Mouse (Mus musculus): ENCODE measurements around the gene Gsc2. TPM values are rescaled to one million over a fixed set of nuclear protein-coding genes. Genes with fewer than 3 reads are reported as not detected.

The Gsc2 gene
- polyA plus RNA-seq, 1 experiment from 2014 or later: not detected

DNA sequence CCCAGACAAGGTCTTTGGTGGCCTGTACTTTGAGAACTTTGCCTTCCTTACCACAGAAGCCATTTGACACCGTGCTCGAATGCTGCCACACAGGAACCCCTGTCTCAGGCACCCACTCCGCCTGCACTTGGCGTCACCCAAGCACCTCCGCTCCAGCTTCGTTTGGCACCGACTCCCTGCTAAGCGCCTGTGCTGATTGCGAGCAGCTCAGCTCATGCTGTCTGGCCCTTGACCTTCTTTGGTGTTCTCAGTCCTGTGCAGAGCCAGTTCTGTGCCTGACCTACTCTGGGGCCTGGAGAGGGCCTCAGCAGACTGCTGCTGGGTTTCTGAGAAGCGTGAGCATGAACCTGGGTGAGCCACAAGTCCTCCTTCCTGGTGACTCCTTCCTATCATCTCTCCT lies 21.9 kb upstream of the Gsc2 start:
- Histone ChIP-seq H3K36me3 (no peaks in the 10 kb centered on the region), H3K27ac (no peak overlapping the region), H3K4me3 (replicated peaks) (no peak overlapping the region), H3K4me2 (no peak overlapping the region), H3K9me3 (no peaks in the 10 kb centered on the region), H3K27me3 (replicated peaks) (no peaks in the 10 kb centered on the region), H3K4me1 (peaks cover 13% of the 10 kb centered on the region), H3K9ac (no peak overlapping the region)
- 80% methylated on average over 10 of the region's 10 CpGs for WGBS
- no peak for ATAC-seq (ENCODE audit: insufficient read depth, low FRiP score, low read depth)

DNA sequence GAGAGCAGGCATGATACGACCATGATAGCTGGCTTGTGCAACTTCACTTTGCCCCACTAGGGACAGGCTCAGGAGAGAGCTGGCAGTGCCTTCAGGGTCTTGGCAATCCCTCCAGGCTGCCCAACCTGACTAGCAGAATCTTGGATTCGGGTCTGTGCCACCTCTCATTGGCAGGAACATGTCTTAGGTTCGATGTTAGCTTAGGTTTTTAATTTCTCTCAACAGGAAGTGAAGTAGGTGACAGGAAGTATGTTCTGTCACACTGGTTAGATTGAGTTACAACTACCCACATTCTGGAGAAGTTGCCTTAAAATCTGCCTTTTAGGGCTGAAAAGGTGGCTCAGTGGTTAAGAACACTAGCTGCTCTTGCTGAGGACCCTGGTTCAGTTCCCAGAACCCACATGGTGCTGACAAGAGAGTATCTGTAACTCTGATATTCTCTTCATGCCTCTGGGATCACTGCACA lies 19.6 kb upstream of the Gsc2 start:
- no peak overlapping the region for H3K27ac ChIP-seq
- H3K9me3 ChIP-seq: no peaks in the 10 kb centered on the region
- H3K36me3 ChIP-seq: no peaks in the 10 kb centered on the region
- H3K4me3 ChIP-seq (replicated peaks): no peak overlapping the region
- H3K9ac ChIP-seq: no peak overlapping the region
- no peaks in the 10 kb centered on the region for H3K27me3 ChIP-seq (replicated peaks)
- no peak overlapping the region for H3K4me2 ChIP-seq
- ATAC-seq (ENCODE audit: insufficient read depth, low FRiP score, low read depth): no peak
- peaks cover 13% of the 10 kb centered on the region for H3K4me1 ChIP-seq
- 59% methylated on average over 3 of the region's 3 CpGs for WGBS

DNA sequence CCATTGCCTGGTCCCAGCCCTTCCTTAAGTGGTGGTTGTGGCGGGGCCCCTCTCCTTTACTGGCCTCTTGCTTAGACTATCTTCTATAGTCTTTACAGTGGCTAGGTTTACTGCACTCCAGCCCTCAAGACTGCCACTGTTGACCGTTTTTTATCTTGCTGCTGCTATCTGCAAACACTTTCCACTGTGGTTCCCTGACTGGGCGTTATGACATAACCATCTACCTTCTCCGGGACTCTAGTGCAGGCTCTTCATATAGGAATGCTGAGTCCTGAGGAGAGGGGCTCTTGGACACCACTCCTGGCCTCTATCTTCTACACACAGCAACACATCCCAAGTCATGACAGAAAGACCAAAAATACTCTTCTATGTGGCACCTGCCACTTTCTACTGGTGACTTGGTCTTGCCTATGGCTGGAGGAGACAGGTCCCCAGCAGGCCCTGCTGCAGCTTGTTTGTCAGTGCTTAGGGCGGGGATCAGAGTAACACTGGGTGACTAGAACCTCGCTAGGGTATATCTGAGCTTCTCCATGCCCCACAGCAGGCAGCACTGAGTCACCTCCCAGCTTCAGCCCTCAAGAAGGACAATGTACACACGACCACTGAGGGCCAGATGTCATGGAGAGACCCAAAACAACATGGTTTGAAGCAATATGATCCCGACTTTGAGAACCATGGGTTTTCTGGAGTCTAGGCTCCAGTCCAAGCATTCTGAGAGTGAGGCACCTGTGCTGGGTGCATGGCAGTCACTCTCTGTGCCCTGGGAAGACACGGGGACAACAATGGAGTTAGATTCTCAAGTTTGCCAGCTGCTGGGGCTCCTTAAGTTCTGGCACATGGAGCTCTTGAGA lies 19.0 kb upstream of the Gsc2 start:
- no peak overlapping the region for H3K27ac ChIP-seq
- WGBS: 69% methylated on average over 9 of the region's 9 CpGs
- H3K4me2 ChIP-seq: no peak overlapping the region
- H3K9me3 ChIP-seq: no peaks in the 10 kb centered on the region
- H3K36me3 ChIP-seq: no peaks in the 10 kb centered on the region
- H3K9ac ChIP-seq: no peak overlapping the region
- H3K4me3 ChIP-seq (replicated peaks): no peak overlapping the region
- H3K4me1 ChIP-seq: peaks cover 8% of the 10 kb centered on the region
- no peak for ATAC-seq (ENCODE audit: insufficient read depth, low FRiP score, low read depth)
- no peaks in the 10 kb centered on the region for H3K27me3 ChIP-seq (replicated peaks)

DNA sequence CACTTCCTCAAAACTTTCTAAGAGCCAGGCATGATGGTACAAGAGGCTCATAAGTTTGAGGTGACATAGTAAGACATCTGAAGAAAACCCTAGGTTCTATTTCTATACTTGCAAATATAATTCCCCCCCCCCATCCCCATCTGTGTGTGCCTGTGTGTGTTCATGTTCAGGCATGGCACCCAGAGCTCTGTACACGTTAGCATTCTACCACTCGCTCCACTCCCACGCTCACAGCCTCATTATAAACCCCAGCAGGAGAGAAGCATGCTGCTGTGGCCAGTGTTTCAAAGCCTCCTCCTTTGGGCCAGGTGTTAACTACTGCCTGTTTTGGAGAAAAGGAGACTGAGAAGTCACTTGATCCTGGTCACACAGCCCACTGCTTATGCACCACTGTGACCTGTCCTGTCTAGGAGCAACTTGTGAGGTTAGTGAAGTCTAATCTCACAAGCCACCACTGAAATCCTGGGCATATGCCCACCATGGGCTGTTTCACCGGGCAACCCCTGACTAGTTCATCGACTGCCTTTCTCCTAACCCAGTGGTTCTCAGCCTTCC lies 17.1 kb upstream of the Gsc2 start:
- no peak overlapping the region for H3K27ac ChIP-seq
- H3K4me1 ChIP-seq: peaks cover 9% of the 10 kb centered on the region
- H3K4me3 ChIP-seq (replicated peaks): no peak overlapping the region
- H3K36me3 ChIP-seq: no peaks in the 10 kb centered on the region
- 71% methylated on average over 5 of the region's 5 CpGs for WGBS
- H3K9ac ChIP-seq: no peak overlapping the region
- H3K27me3 ChIP-seq (replicated peaks): no peaks in the 10 kb centered on the region
- no peak overlapping the region for H3K4me2 ChIP-seq
- no peak for ATAC-seq (ENCODE audit: insufficient read depth, low FRiP score, low read depth)
- H3K9me3 ChIP-seq: no peaks in the 10 kb centered on the region

DNA sequence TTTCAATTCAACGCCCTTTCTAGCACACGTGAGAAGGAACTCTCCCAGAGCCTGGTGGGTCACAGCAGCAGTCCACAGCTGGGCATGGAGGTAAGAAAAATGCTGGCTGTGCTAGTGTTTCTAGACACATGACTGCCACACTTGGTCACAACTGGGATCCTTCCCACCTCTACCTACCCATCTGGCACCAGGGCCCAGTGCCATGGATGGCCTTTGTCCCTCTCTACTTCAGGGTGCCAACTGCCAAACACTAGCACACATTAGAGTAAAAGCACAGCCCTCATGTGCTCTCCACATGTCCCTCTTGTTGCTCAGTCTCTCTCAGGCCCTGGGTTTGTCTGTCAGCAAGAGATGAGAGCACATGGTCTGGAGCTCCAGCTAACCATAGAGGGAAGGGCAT lies 14.8 kb upstream of the Gsc2 start:
- Histone ChIP-seq H3K36me3 (peaks cover 12% of the 10 kb centered on the region; the same call in 1 of the 2 replicates), H3K27ac (no peak overlapping the region), H3K4me3 (replicated peaks) (no peak overlapping the region), H3K4me2 (no peak overlapping the region), H3K9ac (no peak overlapping the region), H3K27me3 (replicated peaks) (no peaks in the 10 kb centered on the region), H3K4me1 (peaks cover 16% of the 10 kb centered on the region), H3K9me3 (no peaks in the 10 kb centered on the region)
- no peak for ATAC-seq (ENCODE audit: insufficient read depth, low FRiP score, low read depth)
- 72% methylated on average over 2 of the region's 2 CpGs for WGBS

DNA sequence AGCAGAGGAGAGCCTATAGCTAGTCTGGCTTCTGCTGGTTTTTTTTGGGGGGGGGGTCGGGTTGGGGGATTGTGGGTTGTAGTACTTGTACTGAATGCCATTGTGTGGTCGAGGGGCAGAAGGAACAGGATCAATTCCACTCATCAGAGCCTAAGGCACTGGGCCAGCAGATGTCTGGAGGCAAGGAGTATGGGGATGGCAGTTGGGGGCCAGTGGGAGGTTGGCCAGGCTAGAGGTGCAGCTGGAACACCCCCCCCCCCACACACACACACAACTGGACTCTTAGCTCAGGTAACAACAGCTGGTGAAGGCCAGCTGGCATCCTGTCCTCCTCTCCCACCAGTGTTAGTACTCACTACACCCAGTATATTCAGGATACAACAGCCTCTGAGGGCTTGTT lies 14.4 kb upstream of the Gsc2 start:
- ATAC-seq (ENCODE audit: insufficient read depth, low FRiP score, low read depth): no peak
- no peaks in the 10 kb centered on the region for H3K9me3 ChIP-seq
- WGBS: 19% methylated on average over 2 of the region's 2 CpGs
- no peak overlapping the region for H3K4me3 ChIP-seq (replicated peaks)
- peaks cover 16% of the 10 kb centered on the region for H3K4me1 ChIP-seq
- no peaks in the 10 kb centered on the region for H3K27me3 ChIP-seq (replicated peaks)
- 0 out of 2 replicates have a peak overlapping the region, but pooled peaks have one; percentile 99 for H3K4me2 ChIP-seq
- H3K36me3 ChIP-seq: peaks cover 12% of the 10 kb centered on the region; the same call in 1 of the 2 replicates
- H3K27ac ChIP-seq: peak overlapping the region; percentile 95; the same call in 1 of the 2 replicates
- no peak overlapping the region for H3K9ac ChIP-seq

DNA sequence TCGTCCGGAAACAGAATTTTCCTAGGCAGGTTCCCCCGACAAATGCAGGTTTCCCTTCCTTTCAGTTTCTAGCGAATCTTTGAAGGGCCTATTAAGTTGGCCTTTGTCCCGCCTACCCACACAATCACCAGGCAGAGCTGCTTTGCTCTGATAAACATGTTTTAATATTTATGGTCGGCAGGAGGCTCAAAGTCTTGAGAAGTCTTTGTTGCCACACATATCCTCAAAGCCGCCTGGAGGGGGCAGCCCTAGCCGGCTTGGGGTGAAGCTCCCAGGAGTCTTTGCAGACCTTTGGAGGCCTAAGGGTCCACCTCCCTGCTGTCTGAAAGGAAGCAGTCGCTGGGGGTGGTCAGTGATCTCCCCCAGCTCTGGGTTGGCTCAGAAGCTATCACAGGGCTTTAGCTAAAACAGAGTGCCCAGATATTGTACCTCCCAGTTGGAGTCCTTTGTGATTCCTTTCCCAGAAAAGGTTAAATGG lies 13.8 kb upstream of the Gsc2 start:
- under 1% methylated on average over 9 of the region's 9 CpGs for WGBS
- Histone ChIP-seq H3K4me1 (peaks cover 16% of the 10 kb centered on the region), H3K27me3 (replicated peaks) (no peaks in the 10 kb centered on the region), H3K4me3 (replicated peaks) (peak overlapping the region; percentile 94), H3K9ac (0 out of 2 replicates have a peak overlapping the region, but pooled peaks have one; percentile 76), H3K36me3 (peaks cover 12% of the 10 kb centered on the region; the same call in 1 of the 2 replicates), H3K4me2 (peak overlapping the region; percentile 99), H3K9me3 (no peaks in the 10 kb centered on the region), H3K27ac (peak overlapping the region; percentile 95)
- peak; percentile 61 for ATAC-seq (ENCODE audit: insufficient read depth, low FRiP score, low read depth)

DNA sequence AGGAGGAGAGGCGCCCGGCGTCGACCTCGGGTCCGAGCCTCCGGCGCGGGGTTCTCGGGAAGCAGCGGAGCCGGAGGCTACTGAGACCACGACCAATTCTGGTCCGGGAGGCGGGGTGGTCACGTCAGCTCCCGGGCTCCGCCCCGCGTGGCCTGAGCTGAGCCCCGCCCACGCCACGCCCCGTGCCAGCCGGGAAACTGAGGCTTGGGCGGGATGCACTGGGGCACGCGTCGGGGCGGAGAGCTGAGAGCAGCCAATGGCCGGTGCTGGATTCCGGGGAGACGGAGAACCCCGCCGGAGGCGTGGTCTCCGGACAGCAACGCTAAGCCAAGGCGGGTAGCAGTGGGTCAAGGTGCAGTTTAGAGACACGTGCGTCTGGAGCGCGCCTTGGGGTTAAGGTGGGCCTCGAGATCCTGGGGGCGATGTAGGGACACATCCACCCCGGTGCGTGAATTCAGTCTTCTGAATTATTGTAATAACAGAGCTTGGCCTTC lies 13.3 kb upstream of the Gsc2 start, which contains the start of gene Slc25a1:
Gene Slc25a1, minus strand, starts transcription at position 133 of the 494 bp plus-strand sequence.
- peak; percentile 83 for ATAC-seq (ENCODE audit: insufficient read depth, low FRiP score, low read depth)
- Histone ChIP-seq H3K4me2 (peak within 1 kb of the TSS; percentile 99), H3K27me3 (replicated peaks) (no peaks in the 10 kb centered on the region), H3K9me3 (no peaks in the 10 kb centered on the region), H3K4me3 (replicated peaks) (peak within 1 kb of the TSS; percentile 94), H3K36me3 (peaks cover 12% of the 10 kb centered on the region; the same call in 1 of the 2 replicates), H3K4me1 (peaks cover 16% of the 10 kb centered on the region), H3K9ac (peak within 1 kb of the TSS; percentile 76), H3K27ac (peak within 1 kb of the TSS; percentile 95)
- under 1% methylated on average over 47 of the region's 47 CpGs for WGBS

DNA sequence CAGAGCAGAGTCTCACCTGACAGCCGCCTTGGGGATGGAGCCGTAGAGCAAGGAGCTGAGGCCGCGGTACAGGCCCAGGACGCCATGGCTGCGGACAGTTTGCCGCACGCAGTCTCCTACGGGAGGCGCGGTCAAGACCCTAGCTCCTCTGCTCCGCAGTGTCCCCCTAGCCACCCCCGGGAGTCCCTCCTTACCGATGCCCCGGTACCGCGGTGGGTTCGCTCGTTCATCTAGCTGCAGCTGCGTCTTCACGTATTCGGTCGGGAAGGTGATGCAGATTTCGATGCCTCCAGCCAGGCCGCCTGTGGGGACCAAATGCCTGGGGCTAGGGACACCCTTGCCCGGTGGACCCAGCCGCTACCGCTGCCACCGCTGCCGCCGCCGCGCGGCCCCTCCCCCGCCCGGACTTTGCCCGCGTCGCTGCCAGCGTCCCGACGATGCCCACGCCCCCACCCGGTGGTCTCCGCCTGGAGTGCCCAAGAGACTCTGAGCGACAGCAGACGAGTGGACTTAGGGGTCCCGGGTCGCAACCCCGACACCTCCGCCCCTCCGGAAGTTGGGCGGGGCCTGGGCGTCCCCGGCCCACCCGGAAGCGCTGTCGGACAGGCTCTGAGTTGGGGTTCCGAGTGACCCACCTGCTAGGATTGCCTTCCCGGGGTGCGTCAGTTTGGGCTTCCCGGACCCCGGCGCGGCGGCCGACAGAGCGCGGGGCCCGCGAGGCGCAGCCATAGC lies 12.7 kb upstream of the Gsc2 start:
- peaks cover 12% of the 10 kb centered on the region; the same call in 1 of the 2 replicates for H3K36me3 ChIP-seq
- H3K4me3 ChIP-seq (replicated peaks): peak overlapping the region; percentile 94
- H3K27ac ChIP-seq: peak overlapping the region; percentile 95
- H3K4me1 ChIP-seq: peaks cover 20% of the 10 kb centered on the region
- H3K27me3 ChIP-seq (replicated peaks): no peaks in the 10 kb centered on the region
- peak overlapping the region; percentile 99 for H3K4me2 ChIP-seq
- H3K9ac ChIP-seq: peak overlapping the region; percentile 76
- peak; percentile 8; the same call in 1 of the 2 replicates for ATAC-seq (ENCODE audit: insufficient read depth, low FRiP score, low read depth)
- H3K9me3 ChIP-seq: no peaks in the 10 kb centered on the region
- under 1% methylated on average over 71 of the region's 72 CpGs for WGBS

DNA sequence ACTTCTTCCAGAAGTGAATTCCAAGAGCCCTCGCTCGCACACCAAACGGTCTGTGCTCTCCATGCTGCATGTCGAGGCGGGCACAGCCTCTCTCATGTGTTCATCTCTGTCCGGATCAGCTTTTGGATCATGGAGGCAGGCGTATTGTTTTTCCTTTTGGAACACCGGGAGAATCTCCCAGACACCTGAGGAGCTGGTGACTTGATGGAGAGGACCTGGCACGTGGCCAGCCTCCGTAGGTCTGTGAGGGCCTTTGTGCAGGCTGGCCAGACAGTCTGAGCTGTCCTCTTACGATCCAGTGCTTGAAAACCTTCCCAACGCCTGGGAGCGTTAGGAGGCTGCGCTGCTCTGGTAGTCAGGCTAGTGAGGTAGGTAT lies 7.3 kb upstream of the Gsc2 start:
- peaks cover 12% of the 10 kb centered on the region; the same call in 1 of the 2 replicates for H3K36me3 ChIP-seq
- H3K4me3 ChIP-seq (replicated peaks): peak overlapping the region; percentile 76
- ATAC-seq (ENCODE audit: insufficient read depth, low FRiP score, low read depth): no peak; the same call in 1 of the 2 replicates
- H3K27me3 ChIP-seq (replicated peaks): peaks cover 18% of the 10 kb centered on the region
- under 1% methylated on average over 14 of the region's 14 CpGs for WGBS
- peak overlapping the region; percentile 60; the same call in 1 of the 2 replicates for H3K9ac ChIP-seq
- H3K27ac ChIP-seq: peak overlapping the region; percentile 67; the same call in 1 of the 2 replicates
- H3K4me1 ChIP-seq: peaks cover 29% of the 10 kb centered on the region
- H3K9me3 ChIP-seq: no peaks in the 10 kb centered on the region
- H3K4me2 ChIP-seq: peak overlapping the region; percentile 81
